Mouse (Mus musculus) MEL (cell line): ENCODE results near the gene Actr8. TPM values are rescaled to one million over a fixed set of nuclear protein-coding genes. Genes with fewer than 3 reads are reported as not detected.

Experiments used
- DNase-seq: peaks from one replicate; pipeline ENCODE4 v3.0.0; 2011; ENCODE audit warnings: low read depth, low spot score
- H3K27ac ChIP-seq: 2 replicates; pipeline ENCODE4 v1.5.1; 2012; ENCODE audit warnings: low read depth, mild to moderate bottlenecking, control low read depth, low read length, moderate library complexity; ENCODE audit not compliant: control insufficient read depth
- H3K27me3 ChIP-seq, 2 experiments: fragments of 150-350 bp in 1 of 2; sonication (generic) in 1 of 2; 2 replicates each; pipeline ENCODE4 v1.6.1; 2012; ENCODE audit warnings: low read length in 2 of 2, mild to moderate bottlenecking in 2 of 2, improper control_type of control experiment in 1 of 2, moderate library complexity in 1 of 2; ENCODE audit not compliant: insufficient read depth in 2 of 2, control insufficient read depth in 1 of 2
- H3K36me3 ChIP-seq, 2 experiments: 2 replicates each; pipeline ENCODE4 v1.6.1; 2012 to 2014; ENCODE audit warnings: low read length in 2 of 2, improper control_type of control experiment in 1 of 2, inconsistent platforms in 1 of 2, mild to moderate bottlenecking in 1 of 2; ENCODE audit not compliant: insufficient read depth in 2 of 2, control insufficient read depth in 1 of 2
- H3K4me1 ChIP-seq, 2 experiments: fragments of 150-350 bp in 1 of 2; sonication (generic) in 1 of 2; 2 replicates each; pipeline ENCODE4 v1.6.1; 2012; ENCODE audit warnings: low read length in 2 of 2, improper control_type of control experiment in 1 of 2, mild to moderate bottlenecking in 1 of 2; ENCODE audit not compliant: insufficient read depth in 2 of 2, control insufficient read depth in 1 of 2
- H3K4me3 ChIP-seq, 2 experiments: fragments of 150-350 bp in 1 of 2; sonication (generic) in 1 of 2; 2 replicates each; pipeline ENCODE4 v1.5.1; 2012; ENCODE audit warnings: low read depth in 2 of 2, low read length in 2 of 2, mild to moderate bottlenecking in 2 of 2, moderate library complexity in 2 of 2, control low read depth in 1 of 2, improper control_type of control experiment in 1 of 2; ENCODE audit not compliant: control insufficient read depth in 1 of 2, insufficient read depth in 1 of 2
- H3K79me2 ChIP-seq: 2 replicates; pipeline ENCODE4 v1.6.1; 2012; ENCODE audit warnings: mild to moderate bottlenecking, low read length, moderate library complexity; ENCODE audit not compliant: control insufficient read depth, poor library complexity, insufficient read depth
- H3K9ac ChIP-seq: 2 replicates; pipeline ENCODE4 v1.6.1; 2012; ENCODE audit warnings: low read depth, mild to moderate bottlenecking, control low read depth, low read length, moderate library complexity; ENCODE audit not compliant: control insufficient read depth, poor library complexity, severe bottlenecking
- H3K9me3 ChIP-seq: fragments of 150-350 bp; sonication (generic); replicated peaks from 2 replicates; pipeline ENCODE4 v1.6.1; 2012; ENCODE audit warnings: mild to moderate bottlenecking, low read length, improper control_type of control experiment, moderate library complexity; ENCODE audit not compliant: insufficient read depth
- BHLHE40 ChIP-seq: IDR thresholded peaks from 2 replicates; pipeline ENCODE4 v1.6.1; 2012; ENCODE audit warnings: low read depth, mild to moderate bottlenecking, inconsistent platforms, low read length, improper control_type of control experiment, borderline replicate concordance
- CHD1 ChIP-seq: IDR thresholded peaks from 2 replicates; pipeline ENCODE4 v1.6.1; 2012; ENCODE audit warnings: low read depth, mild to moderate bottlenecking, inconsistent platforms, low read length, improper control_type of control experiment
- CHD2 ChIP-seq: IDR thresholded peaks from 2 replicates; pipeline ENCODE4 v1.6.1; 2011; ENCODE audit warnings: low read length, improper control_type of control experiment
- CTCF ChIP-seq, 3 experiments: IDR thresholded peaks in 2 of 3; conservative IDR thresholded peaks in 1 of 3; 2 replicates each; pipeline ENCODE4 v1.5.1; 2011 to 2012; ENCODE audit warnings: low read length in 3 of 3, low read depth in 2 of 3, mild to moderate bottlenecking in 2 of 3, improper control_type of control experiment in 1 of 3, inconsistent platforms in 1 of 3, mixed read lengths in 1 of 3, moderate library complexity in 1 of 3; ENCODE audit not compliant: control insufficient read depth in 1 of 3, insufficient read depth in 1 of 3, poor library complexity in 1 of 3, severe bottlenecking in 1 of 3
- GATA1 ChIP-seq: IDR thresholded peaks from 2 replicates; pipeline ENCODE4 v1.6.1; 2011; ENCODE audit warnings: low read depth, low read length, improper control_type of control experiment
- KAT2A ChIP-seq: conservative IDR thresholded peaks from 2 replicates; pipeline ENCODE4 v1.6.1; 2012; ENCODE audit warnings: low read depth, low read length, improper control_type of control experiment, inconsistent platforms
- NRF1 ChIP-seq: IDR thresholded peaks from 2 replicates; pipeline ENCODE4 v1.6.1; 2014; ENCODE audit warnings: low read depth, mild to moderate bottlenecking, inconsistent platforms, low read length, improper control_type of control experiment, moderate library complexity; ENCODE audit not compliant: poor library complexity, insufficient read depth, severe bottlenecking
- POLR2AphosphoS5 ChIP-seq: IDR thresholded peaks from 2 replicates; pipeline ENCODE4 v1.6.1; 2012; ENCODE audit warnings: low read depth, borderline replicate concordance, mild to moderate bottlenecking, inconsistent platforms, low read length, moderate library complexity, mixed read lengths
- RAD21 ChIP-seq: IDR thresholded peaks from 2 replicates; pipeline ENCODE4 v1.6.1; 2011; ENCODE audit warnings: mild to moderate bottlenecking, low read depth, low read length, improper control_type of control experiment
- SMC3 ChIP-seq: IDR thresholded peaks from 2 replicates; pipeline ENCODE4 v1.6.1; 2011; ENCODE audit warnings: low read depth, low read length, improper control_type of control experiment
- UBTF ChIP-seq: IDR thresholded peaks from 2 replicates; pipeline ENCODE4 v1.6.1; 2012; ENCODE audit warnings: low read depth, mild to moderate bottlenecking, inconsistent platforms, low read length, improper control_type of control experiment, moderate library complexity, borderline replicate concordance; ENCODE audit not compliant: insufficient read depth
- USF2 ChIP-seq, 2 experiments: IDR thresholded peaks; 2 replicates each; pipeline ENCODE4 v1.6.1; 2011 to 2012; ENCODE audit warnings: improper control_type of control experiment in 2 of 2, low read length in 2 of 2, borderline replicate concordance in 1 of 2, inconsistent platforms in 1 of 2, low read depth in 1 of 2, mild to moderate bottlenecking in 1 of 2; ENCODE audit not compliant: insufficient read depth in 1 of 2
- ZC3H11A ChIP-seq: IDR thresholded peaks from 2 replicates; pipeline ENCODE4 v1.6.1; 2012; ENCODE audit warnings: low read depth, mild to moderate bottlenecking, inconsistent platforms, low read length, improper control_type of control experiment
- polyA plus RNA-seq, 2 experiments: library from polyadenylated mRNA; stranded (reverse) in 1 of 2; unstranded in 1 of 2; fragments of >175 nt in 1 of 2; fragments of >200 nt in 1 of 2; gene quantifications; 2 replicates each; pipeline versions ENCODE4 v1.2.1 to v1.2.4; 2012; ENCODE audit warnings: low replicate concordance in 2 of 2, low read depth in 1 of 2; ENCODE audit not compliant: insufficient read length in 2 of 2, insufficient read depth in 1 of 2, missing spikeins in 1 of 2
- total RNA-seq: library from RNA; depleted of rRNA; stranded (reverse); fragments of 300-350 nt; gene quantifications from 2 replicates; pipeline ENCODE4 v1.2.3, GENCODE M21; 2012

Actr8 gene
- total and polyA plus RNA-seq, 3 experiments, result 31.0 to 36.4 TPM; not detected in 1

DNA sequence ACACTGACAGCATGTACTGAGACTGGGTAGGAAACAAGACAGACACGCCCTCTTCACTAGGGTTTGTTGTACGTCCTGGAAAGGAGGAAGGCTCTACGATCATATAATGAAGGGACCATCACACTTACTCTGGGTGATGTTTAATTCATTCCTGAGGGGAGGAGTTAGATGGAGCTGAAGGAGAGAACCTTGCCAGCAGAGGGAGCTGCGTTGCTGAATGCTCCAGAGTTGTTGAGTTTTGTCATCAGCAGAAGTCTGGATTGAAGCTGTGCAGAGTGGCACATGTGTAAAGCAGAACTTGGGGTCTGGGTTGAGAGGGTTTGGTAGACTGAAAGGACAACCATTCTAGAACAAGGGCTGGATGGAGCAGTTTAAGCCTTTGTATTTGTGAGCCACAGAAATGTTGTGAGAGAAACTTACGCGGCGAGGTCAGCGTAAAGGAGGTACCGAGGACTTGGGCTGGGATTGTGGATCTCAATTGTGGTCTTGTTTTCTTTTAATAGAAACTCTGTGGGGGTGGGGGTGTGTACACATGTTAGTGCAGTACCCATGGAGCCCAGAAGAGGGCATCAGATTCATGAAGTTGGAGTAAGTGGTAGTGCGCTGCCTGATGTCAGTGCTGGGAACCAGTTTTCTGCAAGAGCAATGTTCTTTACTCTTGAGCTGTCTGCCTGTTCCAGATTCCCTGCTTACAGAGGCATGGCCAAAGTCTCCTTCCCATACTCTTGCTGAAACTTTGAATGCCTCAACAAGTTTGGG, 2.5 kb downstream of the Actr8 start:
- no peak overlapping the region for H3K9ac ChIP-seq
- H3K9me3 ChIP-seq, result no peaks in the 10 kb centered on the region
- peak; percentile 67 for DNase-seq
- no peak overlapping the region for H3K4me3 ChIP-seq
- no peak overlapping the region for H3K27ac ChIP-seq
- peaks cover 0 to 15% of the 10 kb centered on the region in 2 experiments; a peak in 1 of 4 replicates for H3K4me1 ChIP-seq
- no peaks in the 10 kb centered on the region for H3K27me3 ChIP-seq
- H3K79me2 ChIP-seq, result peaks cover 19% of the 10 kb centered on the region
- TF ChIP-seq RAD21, result peak; percentile 4
- no peak for TF ChIP-seq UBTF
- peak; percentile 22 to 55 (median 52) for TF ChIP-seq CTCF (IDR thresholded peaks at IDR 0.05 in 2 of 3, conservative IDR thresholded peaks at IDR 0.05 in 1 of 3; ENCODE audit: control insufficient read depth in 1 of 3, insufficient read depth in 1 of 3, low read depth in 2 of 3, low read length in 3 of 3, poor library complexity in 1 of 3, severe bottlenecking in 1 of 3)
- TF ChIP-seq SMC3, result peak; percentile 29
- TF ChIP-seq GATA1, result no peak
- peaks cover 6 to 15% of the 10 kb centered on the region in 2 experiments for H3K36me3 ChIP-seq

DNA sequence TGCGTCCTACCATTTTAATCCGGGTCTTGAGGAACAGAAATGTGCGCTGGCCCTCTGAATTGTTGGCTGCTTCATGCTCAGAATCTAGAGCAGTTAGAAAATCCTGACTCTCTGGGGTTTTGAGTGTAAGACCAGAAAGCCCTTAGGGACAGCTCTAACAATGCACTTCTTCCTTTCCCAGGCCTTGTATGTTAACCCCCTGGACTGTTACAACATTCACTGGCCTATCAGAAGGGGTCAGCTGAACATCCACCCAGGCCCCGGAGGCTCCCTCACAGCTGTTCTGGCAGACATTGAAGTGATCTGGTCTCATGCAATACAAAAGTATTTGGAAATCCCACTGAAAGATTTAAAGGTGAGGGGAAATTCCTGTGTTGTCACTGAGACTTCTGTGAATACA, 8.0 kb downstream of the Actr8 start:
- no peak for TF ChIP-seq USF2 (IDR thresholded peaks at IDR 0.05; ENCODE audit: borderline replicate concordance in 1 of 2, insufficient read depth in 1 of 2, low read depth in 1 of 2, low read length in 2 of 2)
- Histone ChIP-seq H3K36me3 (peaks cover 0 to 18% of the 10 kb centered on the region in 2 experiments; a peak in 2 of 4 replicates), H3K9me3 (no peaks in the 10 kb centered on the region)

GRCm38 (mm10) chr14:29987276-29987675, 9.1 kb downstream of the Actr8 start:
- no peak overlapping the region for H3K4me3 ChIP-seq

More for the DNA sequence above, 8.0 kb downstream of the Actr8 start:
- H3K4me1 ChIP-seq, result no peaks in the 10 kb centered on the region
- no peak for DNase-seq
- no peaks in the 10 kb centered on the region for H3K27me3 ChIP-seq
- H3K27ac ChIP-seq, result no peak overlapping the region
- no peak overlapping the region for H3K9ac ChIP-seq
- peaks cover 3% of the 10 kb centered on the region; the same call in 1 of the 2 replicates for H3K79me2 ChIP-seq
- H3K4me3 ChIP-seq, result no peak overlapping the region

More at GRCm38 (mm10) chr14:29987276-29987675, 9.1 kb downstream of the Actr8 start:
- no peak for DNase-seq
- TF ChIP-seq POLR2AphosphoS5, result no peak
- TF ChIP-seq USF2 (IDR thresholded peaks at IDR 0.05; ENCODE audit: borderline replicate concordance in 1 of 2, insufficient read depth in 1 of 2, low read depth in 1 of 2, low read length in 2 of 2), result no peak
- no peak for TF ChIP-seq ZC3H11A
- TF ChIP-seq CHD2, result no peak
- TF ChIP-seq NRF1, result no peak
- no peak for TF ChIP-seq CTCF (IDR thresholded peaks at IDR 0.05 in 2 of 3, conservative IDR thresholded peaks at IDR 0.05 in 1 of 3; ENCODE audit: control insufficient read depth in 1 of 3, insufficient read depth in 1 of 3, low read depth in 2 of 3, low read length in 3 of 3, poor library complexity in 1 of 3, severe bottlenecking in 1 of 3)
- no peak for TF ChIP-seq KAT2A
- TF ChIP-seq BHLHE40, result no peak
- no peak for TF ChIP-seq CHD1
- H3K9me3 ChIP-seq, result no peaks in the 10 kb centered on the region
- H3K9ac ChIP-seq, result no peak overlapping the region
- peaks cover 0 to 16% of the 10 kb centered on the region in 2 experiments; a peak in 2 of 4 replicates for H3K36me3 ChIP-seq
- no peaks in the 10 kb centered on the region for H3K27me3 ChIP-seq
- no peaks in the 10 kb centered on the region for H3K4me1 ChIP-seq
- no peaks in the 10 kb centered on the region for H3K79me2 ChIP-seq
- H3K27ac ChIP-seq, result no peak overlapping the region
